Mouse (Mus musculus): ENCODE data around the gene Adam10.

GRCm38 (mm10) chr9:70790621-70791020, 111.8 kb downstream of the Adam10 start:
- TF ChIP-seq CTCF (IDR thresholded peaks at IDR 0.05; ENCODE audit: borderline replicate concordance, insufficient read depth, low read depth, low read length) = no peak
- no peak for TF ChIP-seq POLR2A (IDR thresholded peaks at IDR 0.05; ENCODE audit: borderline replicate concordance, insufficient read depth, low read length)

Data from cerebellum, adult 2 months (tissue).